Mouse (Mus musculus) neural tube, embryonic 15.5 days (tissue): ENCODE data around the gene Cbx2. TPM values are rescaled to one million over a fixed set of nuclear protein-coding genes. Genes with fewer than 3 reads are reported as not detected.

ENCODE experiments used
- ATAC-seq: fragments of 200-750 bp; cut with Nextera tagmentation; 2 replicates; pipeline ENCODE4 v1.8.0; 2017; ENCODE audit warnings: mild to moderate bottlenecking, moderate TSS enrichment, moderate library complexity; ENCODE audit not compliant: low FRiP score
- H3K27ac ChIP-seq: fragments of 300-500 bp; sonication (generic); replicated peaks from 2 replicates; pipeline ENCODE4 v1.5.1; 2015; ENCODE audit warnings: mild to moderate bottlenecking, inconsistent platforms
- H3K27me3 ChIP-seq: fragments of 300-500 bp; sonication (generic); replicated peaks from 2 replicates; pipeline ENCODE4 v1.6.1; 2015; ENCODE audit warnings: inconsistent platforms
- H3K36me3 ChIP-seq: fragments of 300-500 bp; sonication (generic); 2 replicates; pipeline ENCODE4 v1.6.1; 2015; ENCODE audit warnings: inconsistent platforms
- H3K4me1 ChIP-seq: fragments of 300-500 bp; sonication (generic); 2 replicates; pipeline ENCODE4 v1.6.1; 2015; ENCODE audit warnings: inconsistent platforms
- H3K4me2 ChIP-seq: fragments of 300-500 bp; sonication (generic); 2 replicates; pipeline ENCODE4 v1.6.1; 2015; ENCODE audit warnings: inconsistent platforms, mild to moderate bottlenecking, moderate library complexity
- H3K4me3 ChIP-seq: fragments of 300-500 bp; sonication (generic); replicated peaks from 2 replicates; pipeline ENCODE4 v1.5.1; 2015; ENCODE audit warnings: mild to moderate bottlenecking, inconsistent platforms
- H3K9ac ChIP-seq: fragments of 300-500 bp; sonication (generic); replicated peaks from 2 replicates; pipeline ENCODE4 v1.6.1; 2015; ENCODE audit warnings: mild to moderate bottlenecking, inconsistent platforms
- H3K9me3 ChIP-seq: fragments of 300-500 bp; sonication (generic); replicated peaks from 2 replicates; pipeline ENCODE4 v1.6.1; 2016; ENCODE audit warnings: inconsistent platforms
- WGBS: fragments of 180-500 bp; shearing (Covaris S2); methylation state at CpG from one replicate; pipeline ENCODE4 v1.1.7; 2015; ENCODE audit warnings: mixed read lengths; 5-methylcytosine and 5-hydroxymethylcytosine counted together
- polyA plus RNA-seq: library from polyadenylated mRNA; unstranded; fragments of >200 nt; fragmentation: Nextera tagmentation; extraction: Ambion mirVana; gene quantifications from 2 replicates; pipeline ENCODE4 v1.2.1, GENCODE M21; 2015

The Cbx2 gene
- polyA plus RNA-seq, 1 experiment from 2014 or later: 8.3 TPM

- Histone ChIP-seq H3K4me1 (peaks cover 44% of the 10 kb centered on the region), H3K9me3 (no peaks in the 10 kb centered on the region), H3K36me3 (peaks cover 9% of the 10 kb centered on the region), H3K27me3 (peaks cover 12% of the 10 kb centered on the region), H3K4me2 (peak overlapping the region; percentile 93), H3K9ac (peak overlapping the region; percentile 67), H3K4me3 (peak overlapping the region; percentile 94), H3K27ac (peak overlapping the region; percentile 80)
- no peak for ATAC-seq
- 3% methylated on average over 42 of the region's 42 CpGs for WGBS
Measured at GRCm38 (mm10) chr11:119022068-119022894, 481 bp upstream of the Cbx2 start.

GRCm38 (mm10) chr11:119023616-119023980 is 836 bp downstream of the Cbx2 start:
- peak overlapping the region; percentile 93 for H3K4me2 ChIP-seq
- WGBS: under 1% methylated on average over 15 of the region's 15 CpGs
- peaks cover 22% of the 10 kb centered on the region for H3K36me3 ChIP-seq
- peak overlapping the region; percentile 91 for H3K9ac ChIP-seq
- H3K27me3 ChIP-seq: peaks cover 12% of the 10 kb centered on the region
- peaks cover 44% of the 10 kb centered on the region for H3K4me1 ChIP-seq
- H3K9me3 ChIP-seq: no peaks in the 10 kb centered on the region
- peak overlapping the region; percentile 85 for H3K27ac ChIP-seq
- peak overlapping the region; percentile 94 for H3K4me3 ChIP-seq
- 0 out of 2 replicates have a peak, but pooled peaks have one; percentile 2 for ATAC-seq

DNA sequence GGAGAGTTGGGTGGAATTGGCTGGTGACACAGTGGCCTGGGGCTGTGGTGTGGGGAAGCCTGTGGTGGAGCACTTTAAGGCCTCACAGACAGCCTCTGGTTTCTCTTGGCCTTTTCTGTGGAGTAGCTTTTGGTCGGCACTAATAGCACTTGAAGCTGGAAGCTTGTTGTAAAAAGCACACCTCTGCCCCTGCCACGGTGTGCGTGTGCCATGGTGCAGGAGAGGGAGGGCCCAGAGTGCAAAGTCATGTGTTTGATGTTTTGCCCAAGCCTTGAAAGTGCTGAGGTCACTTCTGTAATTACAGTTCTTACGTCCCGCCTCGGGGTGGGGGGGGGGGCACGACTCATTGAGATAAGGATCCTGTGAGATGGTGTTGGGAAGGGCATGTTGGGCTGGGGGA is 1.5 kb downstream of the Cbx2 start:
- H3K4me3 ChIP-seq: peak overlapping the region; percentile 94
- 8% methylated on average over 7 of the region's 7 CpGs for WGBS

DNA sequence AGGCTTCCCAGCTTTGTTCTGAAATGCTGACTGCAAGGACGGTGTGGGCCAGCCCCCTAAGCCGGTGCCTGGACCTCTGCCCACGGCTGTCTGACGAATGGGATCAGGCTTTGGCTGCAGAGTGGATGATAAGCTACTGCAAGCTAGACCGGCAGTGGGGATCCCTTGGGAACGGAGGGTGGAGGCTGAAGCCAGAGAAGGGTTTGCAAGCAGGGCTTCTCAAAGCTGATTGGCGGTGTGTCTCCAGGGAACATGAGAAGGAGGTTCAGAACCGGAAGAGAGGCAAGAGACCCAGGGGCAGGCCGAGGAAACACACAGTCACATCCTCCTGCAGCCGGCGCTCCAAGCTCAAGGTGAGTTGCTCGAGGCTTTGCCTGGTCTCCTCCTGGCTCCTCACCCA is 3.4 kb downstream of the Cbx2 start:
- 57% methylated on average over 12 of the region's 12 CpGs for WGBS
- H3K36me3 ChIP-seq: peaks cover 42% of the 10 kb centered on the region
- no peaks in the 10 kb centered on the region for H3K9me3 ChIP-seq
- ATAC-seq: no peak
- H3K27ac ChIP-seq: no peak overlapping the region
- peaks cover 44% of the 10 kb centered on the region for H3K4me1 ChIP-seq
- peak overlapping the region; percentile 6; the same call in 1 of the 2 replicates for H3K9ac ChIP-seq
- peaks cover 8% of the 10 kb centered on the region for H3K27me3 ChIP-seq
- no peak overlapping the region for H3K4me3 ChIP-seq
- peak overlapping the region; percentile 15; the same call in 1 of the 2 replicates for H3K4me2 ChIP-seq

More for the DNA sequence above, 1.5 kb downstream of the Cbx2 start:
- Histone ChIP-seq H3K36me3 (peaks cover 29% of the 10 kb centered on the region), H3K4me2 (peak overlapping the region; percentile 93), H3K27me3 (peaks cover 12% of the 10 kb centered on the region), H3K9ac (peak overlapping the region; percentile 91), H3K27ac (0 out of 2 replicates have a peak overlapping the region, but pooled peaks have one; percentile 85), H3K4me1 (peaks cover 44% of the 10 kb centered on the region), H3K9me3 (no peaks in the 10 kb centered on the region)
- no peak for ATAC-seq

DNA sequence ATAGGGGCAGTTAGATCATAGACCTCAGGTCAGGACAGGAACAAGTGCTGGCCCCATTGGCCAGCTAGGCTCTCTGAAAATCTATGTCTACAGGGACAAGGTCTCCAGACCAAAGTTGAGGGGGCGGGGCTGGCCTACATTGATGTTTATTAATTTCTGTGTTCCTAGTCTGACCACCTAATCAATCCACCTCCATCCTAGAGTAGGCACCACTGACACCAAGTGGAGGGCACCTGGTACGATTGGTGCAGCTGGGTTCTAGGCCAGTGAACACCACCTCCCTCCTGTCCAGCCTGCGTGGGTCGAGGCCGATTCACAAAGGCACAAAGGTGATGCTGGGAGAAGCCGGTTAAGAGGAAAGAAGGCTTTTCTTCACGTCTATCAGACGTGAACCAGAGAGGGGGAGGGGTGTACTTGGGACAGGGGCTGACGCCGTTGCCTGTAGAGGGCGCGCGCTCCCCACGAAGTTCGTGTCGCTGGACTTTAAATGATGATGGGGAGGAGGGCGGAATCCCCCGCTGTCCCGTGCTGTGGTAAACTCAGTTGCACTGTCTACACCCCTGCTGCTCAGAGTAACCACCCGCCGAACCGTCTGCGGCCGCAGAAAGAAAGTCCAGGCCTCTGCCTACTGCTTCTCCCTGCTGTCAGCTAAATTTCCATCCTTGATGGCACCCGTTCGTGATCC is 11.3 kb downstream of the Cbx2 start:
- no peak overlapping the region for H3K9ac ChIP-seq
- WGBS: under 1% methylated on average over 26 of the region's 26 CpGs
- peak overlapping the region; percentile 18; the same call in 1 of the 2 replicates for H3K4me3 ChIP-seq
- H3K9me3 ChIP-seq: no peaks in the 10 kb centered on the region
- H3K4me2 ChIP-seq: peak overlapping the region; percentile 51
- ATAC-seq: 0 out of 2 replicates have a peak, but pooled peaks have one; percentile 39
- H3K36me3 ChIP-seq: peaks cover 22% of the 10 kb centered on the region
- peaks cover 49% of the 10 kb centered on the region for H3K4me1 ChIP-seq
- H3K27ac ChIP-seq: no peak overlapping the region
- H3K27me3 ChIP-seq: peaks cover 55% of the 10 kb centered on the region

GRCm38 (mm10) chr11:119034635-119035034 is 11.9 kb downstream of the Cbx2 start:
- Histone ChIP-seq H3K9ac (no peak overlapping the region), H3K27me3 (peaks cover 61% of the 10 kb centered on the region), H3K9me3 (no peaks in the 10 kb centered on the region), H3K36me3 (peaks cover 17% of the 10 kb centered on the region), H3K4me1 (peaks cover 55% of the 10 kb centered on the region), H3K27ac (no peak overlapping the region), H3K4me3 (peak overlapping the region; percentile 18; the same call in 1 of the 2 replicates), H3K4me2 (peak overlapping the region; percentile 51)
- WGBS: 4% methylated on average over 18 of the region's 19 CpGs
- ATAC-seq: no peak

DNA sequence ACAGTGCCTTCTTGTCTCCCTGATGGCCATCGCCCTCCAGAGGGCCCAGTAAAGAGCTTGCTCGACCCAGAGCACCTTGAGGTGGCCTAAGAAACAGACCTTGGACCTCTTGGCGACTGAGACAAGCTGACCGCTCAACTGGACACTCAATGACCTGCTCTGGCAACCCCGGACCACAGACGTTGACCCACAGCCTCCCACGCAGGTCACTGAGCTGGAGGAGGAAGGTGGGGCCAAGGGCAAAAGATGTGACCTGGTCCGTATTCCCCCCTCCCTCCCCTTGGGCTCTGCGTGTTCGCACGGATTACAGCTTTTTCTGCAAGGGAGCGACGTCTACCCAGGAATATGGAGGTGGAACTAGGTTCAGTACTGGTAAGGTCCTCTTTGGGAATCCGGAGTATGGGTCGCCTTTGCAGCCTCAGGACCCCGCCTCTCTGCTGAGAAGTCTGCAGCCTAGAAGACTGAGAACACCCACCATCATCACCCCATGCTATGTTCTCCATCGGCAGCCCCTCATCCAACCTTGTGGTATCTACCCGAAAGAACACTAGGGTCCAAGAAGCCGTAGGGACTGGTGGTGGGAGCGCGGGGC is 12.4 kb downstream of the Cbx2 start:
- 3% methylated on average over 21 of the region's 21 CpGs for WGBS
- no peaks in the 10 kb centered on the region for H3K9me3 ChIP-seq
- H3K4me1 ChIP-seq: peaks cover 61% of the 10 kb centered on the region
- peaks cover 62% of the 10 kb centered on the region for H3K27me3 ChIP-seq
- H3K4me3 ChIP-seq: no peak overlapping the region
- H3K27ac ChIP-seq: no peak overlapping the region
- ATAC-seq: no peak
- peak overlapping the region; percentile 25 for H3K4me2 ChIP-seq
- H3K9ac ChIP-seq: no peak overlapping the region
- peaks cover 13% of the 10 kb centered on the region for H3K36me3 ChIP-seq

DNA sequence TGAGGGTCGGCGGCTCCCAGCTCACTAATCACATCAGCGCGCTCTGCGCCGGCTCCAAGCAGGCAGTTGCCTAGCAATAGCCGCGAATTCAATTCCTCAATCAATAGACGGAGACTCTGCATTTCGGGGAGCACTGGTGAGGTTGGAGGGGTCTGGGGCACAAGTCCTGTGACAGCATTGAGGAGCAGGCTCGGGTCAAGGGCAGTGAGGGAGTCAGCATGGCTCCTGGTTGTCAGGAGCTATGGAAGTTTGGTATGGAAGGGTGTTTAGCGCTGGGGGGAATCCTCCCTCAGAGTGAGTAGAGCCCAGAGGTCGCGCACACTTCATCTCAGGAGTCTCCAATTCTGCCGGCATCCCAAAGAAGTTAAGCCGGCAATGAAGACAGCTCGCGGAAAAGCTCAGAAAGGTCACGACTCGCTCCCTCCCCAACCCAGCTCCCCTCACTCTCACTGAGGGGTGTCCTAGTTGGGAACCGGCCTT is 13.0 kb downstream of the Cbx2 start:
- no peak overlapping the region for H3K9ac ChIP-seq
- no peaks in the 10 kb centered on the region for H3K9me3 ChIP-seq
- 7% methylated on average over 21 of the region's 21 CpGs for WGBS
- H3K27ac ChIP-seq: no peak overlapping the region
- H3K4me1 ChIP-seq: peaks cover 63% of the 10 kb centered on the region
- ATAC-seq: no peak
- H3K36me3 ChIP-seq: peaks cover 8% of the 10 kb centered on the region
- no peak overlapping the region for H3K4me3 ChIP-seq
- H3K27me3 ChIP-seq: peaks cover 62% of the 10 kb centered on the region
- H3K4me2 ChIP-seq: peak overlapping the region; percentile 25

GRCm38 (mm10) chr11:119036447-119036846 is 13.7 kb downstream of the Cbx2 start:
- Histone ChIP-seq H3K36me3 (peaks cover 8% of the 10 kb centered on the region), H3K9ac (no peak overlapping the region), H3K9me3 (no peaks in the 10 kb centered on the region), H3K27ac (no peak overlapping the region), H3K4me2 (peak overlapping the region; percentile 66; the same call in 1 of the 2 replicates), H3K27me3 (peaks cover 62% of the 10 kb centered on the region), H3K4me1 (peaks cover 64% of the 10 kb centered on the region), H3K4me3 (no peak overlapping the region)
- WGBS: 11% methylated on average over 15 of the region's 15 CpGs
- ATAC-seq: no peak

GRCm38 (mm10) chr11:119036934-119037779 is 14.4 kb downstream of the Cbx2 start:
- ATAC-seq: no peak

More at GRCm38 (mm10) chr11:119036934-119037779, 14.4 kb downstream of the Cbx2 start:
- peaks cover 68% of the 10 kb centered on the region for H3K27me3 ChIP-seq
- H3K36me3 ChIP-seq: peaks cover 8% of the 10 kb centered on the region
- H3K4me1 ChIP-seq: peaks cover 71% of the 10 kb centered on the region
- H3K27ac ChIP-seq: no peak overlapping the region
- H3K9ac ChIP-seq: peak overlapping the region; percentile 29
- 7% methylated on average over 57 of the region's 57 CpGs for WGBS
- H3K4me2 ChIP-seq: peak overlapping the region; percentile 66
- H3K9me3 ChIP-seq: no peaks in the 10 kb centered on the region
- H3K4me3 ChIP-seq: peak overlapping the region; percentile 41
